Mouse (Mus musculus): ENCODE measurements around the gene Zfp712.

Zfp712 gene

DNA sequence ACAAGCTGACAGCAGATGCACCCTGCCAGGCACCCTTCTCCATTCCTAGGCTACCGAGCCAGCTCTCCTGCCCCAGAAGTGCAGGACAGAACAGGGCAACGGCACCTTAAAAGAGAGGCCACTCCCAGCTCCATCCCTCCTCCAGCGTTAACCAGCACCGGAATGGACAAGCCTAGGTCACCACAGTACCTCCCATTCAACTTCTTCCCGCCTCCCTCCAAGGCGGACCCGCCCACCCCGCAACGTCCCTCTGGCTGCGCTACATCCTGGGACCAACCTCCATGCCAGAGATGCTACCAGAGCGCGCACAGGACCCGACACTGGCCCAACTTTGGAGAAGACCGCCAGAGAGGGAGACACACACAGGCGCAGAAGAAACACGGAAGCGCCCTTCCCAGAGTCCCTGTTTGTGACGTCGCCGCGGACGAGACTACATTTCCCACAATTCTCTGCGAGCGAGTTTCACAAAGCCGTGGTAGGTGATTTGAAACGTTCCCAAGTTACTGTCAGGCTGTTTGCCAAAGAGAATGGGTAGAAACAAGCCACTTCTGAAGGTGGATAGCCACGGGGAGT lies at the start of gene Zfp712:
Gene Zfp712 (minus strand): TSS at position 385 of the 573 bp plus-strand sequence.
- in situ Hi-C loops (cut with MboI) = no loop called here

DNA sequence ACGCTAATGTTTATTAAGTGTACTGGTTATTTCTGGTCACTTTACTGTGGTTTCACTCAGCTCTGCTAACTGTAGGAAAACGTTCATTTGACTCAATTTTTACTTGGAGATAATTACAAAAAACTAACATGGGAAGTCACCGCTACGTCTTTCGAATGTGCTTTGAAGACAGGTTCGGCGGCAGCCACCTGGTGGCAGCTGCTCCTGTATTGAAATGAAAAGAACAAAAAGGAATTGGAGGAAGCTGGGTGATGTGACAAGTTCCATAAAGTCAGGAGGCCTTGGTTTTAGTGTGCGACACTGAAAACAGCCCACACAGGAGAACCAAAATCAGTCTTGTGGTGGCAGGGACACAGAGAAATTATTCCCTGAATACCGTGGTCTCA lies 47.8 kb upstream of the Zfp712 start:
- in situ Hi-C loops (cut with MboI) = no loop called here

DNA sequence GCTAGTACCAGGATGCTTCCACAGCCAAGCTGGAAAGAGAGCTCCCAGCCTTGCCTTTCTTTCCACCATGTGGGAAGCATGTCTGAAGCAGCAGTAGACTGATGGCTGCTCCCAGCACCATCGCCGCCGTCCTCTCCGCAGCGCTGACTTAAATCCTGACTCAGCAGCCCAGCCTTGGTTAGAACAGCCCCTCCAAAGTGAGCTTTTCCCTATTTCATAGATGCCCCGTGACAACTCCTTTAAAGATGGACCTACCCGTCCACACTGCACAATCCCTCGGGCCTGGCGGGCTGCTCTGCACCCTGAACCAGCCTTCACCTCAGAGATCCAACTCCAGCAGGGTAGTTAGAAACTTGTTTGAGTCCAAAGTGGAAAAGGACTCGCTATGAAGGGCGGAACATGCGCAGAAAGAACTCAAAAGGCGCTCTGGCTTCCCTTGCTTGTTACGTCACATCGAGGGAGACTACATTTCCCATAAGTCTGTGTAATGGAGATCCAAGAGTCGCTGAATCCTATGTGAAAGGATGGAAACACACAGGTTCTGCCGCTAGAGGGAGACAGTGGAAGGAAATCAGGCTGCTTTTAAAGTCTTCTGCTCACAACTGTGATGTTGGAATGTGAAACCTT lies 47.3 kb upstream of the Zfp712 start, which contains the start of gene Gm28557:
Gene Gm28557 (minus strand): TSS at position 411 of the 627 bp plus-strand sequence.
- in situ Hi-C loops (cut with MboI) = no loop called here

- in situ Hi-C loops (cut with MboI) = no loop called here
Observed at GRCm38 (mm10) chr13:67107681-67108080, 46.7 kb upstream of the Zfp712 start.

- in situ Hi-C loops (cut with MboI) = no loop called here
Observed at GRCm38 (mm10) chr13:67097876-67098275, 36.9 kb upstream of the Zfp712 start, which contains the start of gene Zfp708. TSS of gene Zfp708 (minus strand) at chr13:67097976.

DNA sequence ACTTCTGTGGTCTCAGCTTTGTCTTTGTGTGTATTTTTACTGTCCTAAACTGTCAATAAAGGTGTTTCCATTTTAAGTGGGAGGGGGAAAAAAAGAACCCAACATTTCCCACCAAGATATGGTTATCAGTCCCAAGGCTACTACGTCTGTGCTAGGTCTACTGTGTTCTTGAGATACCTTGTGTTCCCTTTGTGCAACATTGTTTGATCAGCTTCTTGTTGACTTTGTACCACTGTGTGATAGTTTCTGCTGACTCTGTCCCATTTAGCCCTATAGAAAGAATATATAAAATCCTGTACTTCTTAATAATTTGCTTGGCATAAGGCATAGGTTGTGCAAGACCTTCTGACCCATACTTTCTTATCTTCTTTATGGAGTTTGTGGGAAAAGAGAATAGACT lies 29.2 kb upstream of the Zfp712 start:
- in situ Hi-C loops (cut with MboI) = no loop called here

DNA sequence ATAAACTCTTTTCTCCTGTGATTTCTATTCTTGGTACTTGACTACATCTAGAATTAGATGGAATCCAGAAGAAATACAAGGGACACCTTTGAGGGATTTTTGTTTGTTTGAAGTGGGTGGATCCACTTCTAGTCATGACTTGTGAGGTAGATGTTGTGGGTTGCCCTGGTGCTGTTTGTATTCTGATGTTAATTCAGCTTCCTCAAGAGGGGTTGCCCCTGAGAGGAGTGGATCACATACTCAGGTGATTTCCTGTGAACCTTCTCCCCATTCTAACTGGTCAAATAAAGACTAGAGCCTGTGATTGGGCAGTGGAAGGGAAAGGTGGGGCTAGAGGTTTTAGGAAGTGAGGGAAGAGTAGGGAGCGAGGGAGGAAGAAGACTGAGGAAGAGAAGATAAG lies 21.0 kb upstream of the Zfp712 start:
- in situ Hi-C loops (cut with MboI) = no loop called here

- in situ Hi-C loops (cut with MboI) = no loop called here
Observed at GRCm38 (mm10) chr13:67081142-67081713, 20.3 kb upstream of the Zfp712 start.

GRCm38 (mm10) chr13:67077244-67077643 lies 16.3 kb upstream of the Zfp712 start:
- in situ Hi-C loops (cut with MboI) = no loop called here

DNA sequence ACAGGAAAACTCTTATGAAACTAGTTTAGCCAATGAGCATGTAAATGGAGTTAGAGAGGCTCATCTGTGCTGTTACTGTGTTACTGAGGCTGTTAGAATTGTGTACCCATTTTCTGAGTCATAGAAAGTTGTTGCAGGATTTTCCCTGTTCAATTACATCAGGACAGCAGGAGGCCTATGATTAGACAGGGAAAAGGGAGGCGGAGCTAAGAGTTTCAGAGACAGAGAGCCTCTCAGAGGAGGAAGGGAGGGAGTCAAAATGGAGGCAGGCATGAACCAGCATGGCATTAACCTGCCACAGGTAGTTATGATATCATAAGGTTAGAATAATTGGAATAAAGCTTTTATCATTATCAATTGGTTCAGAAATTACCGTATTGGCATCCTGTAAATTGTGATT lies 11.8 kb upstream of the Zfp712 start:
- in situ Hi-C loops (cut with MboI) = no loop called here

DNA sequence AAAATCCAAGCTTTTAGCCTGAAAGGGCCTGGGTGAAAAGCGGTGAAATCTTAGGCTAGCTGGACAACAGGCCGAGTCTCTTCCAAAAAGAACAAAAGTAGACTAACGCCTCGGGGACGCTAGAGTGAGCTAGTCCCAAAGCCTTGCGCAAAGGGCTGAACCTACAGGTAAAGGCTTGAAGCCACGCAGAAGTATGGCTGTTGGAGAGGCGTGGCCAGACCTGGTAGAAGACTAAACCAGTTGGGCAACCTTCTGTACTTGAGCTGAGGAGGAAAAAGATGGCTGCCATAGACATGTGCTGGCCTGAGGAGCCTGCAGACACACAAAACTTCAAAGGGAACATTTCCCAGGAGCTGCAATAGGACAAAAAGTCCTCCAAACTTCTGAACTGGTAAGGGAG lies 4.4 kb upstream of the Zfp712 start:
- in situ Hi-C loops (cut with MboI) = no loop called here

GRCm38 (mm10) chr13:67062427-67062826 lies 1.5 kb upstream of the Zfp712 start:
- in situ Hi-C loops (cut with MboI) = no loop called here

DNA sequence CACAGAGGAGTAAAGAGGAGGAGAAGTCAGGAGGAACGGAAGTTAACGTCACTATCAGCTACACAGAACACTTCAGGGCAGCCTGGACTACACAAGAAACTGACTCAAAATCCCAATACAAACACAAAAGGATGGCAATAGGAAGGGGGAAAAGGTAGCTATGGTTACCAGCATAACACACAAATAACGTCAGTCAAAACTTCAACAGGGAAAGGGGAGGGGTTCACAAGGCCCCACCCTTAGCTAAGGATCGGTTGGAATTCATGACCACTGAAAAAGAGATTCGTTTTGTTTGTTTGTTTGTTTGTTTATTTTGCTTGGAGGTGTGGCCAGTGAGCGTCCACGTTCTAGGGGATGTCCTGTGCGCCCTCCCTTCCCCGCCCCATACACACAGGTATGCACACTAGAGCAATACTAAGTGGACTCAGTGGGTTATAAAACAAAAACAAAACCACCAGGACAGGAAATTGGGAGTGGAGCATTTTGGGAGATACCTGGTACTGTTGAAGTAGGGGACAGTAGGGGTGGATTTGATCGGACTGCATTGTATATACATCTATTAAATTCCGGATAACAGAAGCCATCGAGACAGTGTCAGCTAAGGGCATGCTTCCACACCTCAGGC lies 697 bp downstream of the Zfp712 start:
- in situ Hi-C loops (cut with MboI) = no loop called here

Measured in mature B cell (primary cell).